Mouse (Mus musculus): ENCODE measurements at regions not wholly inside any gene's neighbourhood (a gene's known extent, or its start where the extent isn't known, plus 50 kb on each side); places are given as distances from the start of the nearest gene placed in this dataset.

DNA sequence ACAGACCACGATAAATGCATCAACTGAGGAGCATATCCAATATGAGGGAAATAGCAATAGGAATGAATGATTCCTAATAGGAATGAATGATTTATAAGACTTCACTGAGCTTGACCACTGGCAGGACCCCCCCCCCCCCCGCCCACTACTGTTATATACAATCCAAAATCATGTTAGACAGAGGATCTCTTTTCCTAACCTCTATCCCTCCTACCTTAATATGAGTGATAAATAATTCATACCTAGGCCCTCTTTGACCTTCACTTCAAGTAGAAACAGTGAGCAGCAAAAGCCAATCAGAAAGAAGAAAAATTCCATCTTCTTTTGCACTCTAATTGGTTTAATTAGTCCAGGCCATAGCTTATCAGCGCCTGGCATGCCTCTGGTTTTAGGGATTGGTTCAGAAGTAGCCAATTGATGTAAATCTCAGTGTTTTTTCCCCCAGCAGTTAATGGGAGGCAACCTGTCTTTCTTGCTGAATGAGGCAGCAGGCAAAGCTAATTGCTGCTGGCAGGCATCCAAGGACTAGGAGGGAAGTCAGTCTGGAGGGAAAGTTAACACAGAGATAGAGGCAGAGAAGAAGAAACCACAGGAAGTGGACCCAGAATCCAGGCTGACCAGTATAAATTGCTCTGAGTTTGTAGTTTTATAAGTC, 136.7 kb upstream of the Cxxc4 start:
- Histone ChIP-seq H3K9me3 (no peaks in the 10 kb centered on the region), H3K36me3 (no peaks in the 10 kb centered on the region), H3K9ac (no peak overlapping the region), H3K27ac (no peak overlapping the region), H3K4me2 (no peak overlapping the region), H3K4me3 (no peak overlapping the region), H3K27me3 (no peaks in the 10 kb centered on the region), H3K4me1 (no peaks in the 10 kb centered on the region)
- WGBS: 66% methylated on average over 3 of the region's 3 CpGs
- ATAC-seq (ENCODE audit: borderline replicate concordance, extremely low read depth, low FRiP score, low TSS enrichment): no peak

DNA sequence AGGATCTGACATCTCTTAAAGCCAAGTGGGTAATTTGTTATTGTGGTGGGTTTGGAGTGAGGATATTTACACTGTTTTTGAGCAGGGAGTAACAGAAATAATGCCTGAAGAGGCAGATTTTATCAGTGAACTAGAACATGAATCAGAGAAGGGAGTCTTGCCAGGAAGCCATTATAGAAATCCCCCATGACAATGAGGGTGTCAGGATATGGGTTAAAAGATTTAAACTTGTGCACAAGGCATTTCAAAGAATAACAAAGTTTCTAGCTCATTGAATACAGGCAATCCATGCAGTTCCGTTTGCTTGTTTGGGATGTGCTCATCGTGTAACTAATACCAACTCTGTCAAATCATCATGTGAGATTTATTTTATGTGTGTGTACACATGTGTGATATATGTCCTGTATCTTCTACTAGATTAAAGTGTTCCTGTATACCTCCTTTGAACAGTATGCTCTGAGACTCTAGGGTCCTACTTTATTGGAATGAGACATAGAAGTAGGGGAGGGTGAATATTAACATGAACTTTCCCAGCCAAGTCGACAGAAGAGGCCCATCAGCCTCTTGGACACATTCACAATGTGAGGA, 134.0 kb upstream of the Cxxc4 start:
- no peaks in the 10 kb centered on the region for H3K4me1 ChIP-seq
- no peak for ATAC-seq (ENCODE audit: borderline replicate concordance, extremely low read depth, low FRiP score, low TSS enrichment)
- H3K36me3 ChIP-seq: no peaks in the 10 kb centered on the region
- H3K4me2 ChIP-seq: no peak overlapping the region
- no peaks in the 10 kb centered on the region for H3K9me3 ChIP-seq
- H3K9ac ChIP-seq: no peak overlapping the region
- 51% methylated on average over 3 of the region's 3 CpGs for WGBS
- H3K27me3 ChIP-seq: no peaks in the 10 kb centered on the region
- no peak overlapping the region for H3K4me3 ChIP-seq
- H3K27ac ChIP-seq: no peak overlapping the region

DNA sequence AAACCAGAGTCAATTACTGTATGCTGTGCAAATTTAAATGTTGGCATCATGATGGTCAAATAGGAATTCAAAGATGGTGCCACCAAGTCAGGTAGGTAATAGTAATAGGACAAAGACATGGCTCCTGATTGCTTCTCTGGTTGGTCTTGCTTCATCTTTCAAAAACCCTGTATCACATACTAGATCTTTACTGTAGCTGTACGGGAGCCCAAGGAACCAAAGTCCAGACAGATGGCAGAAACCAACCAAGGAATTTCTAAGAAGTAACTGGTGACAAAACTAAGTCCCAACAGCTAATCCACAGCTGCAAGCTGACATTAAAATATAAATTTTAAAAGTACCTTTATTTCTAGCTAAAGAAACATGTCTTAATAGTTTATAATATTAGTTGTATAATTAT, 131.7 kb upstream of the Cxxc4 start:
- H3K27me3 ChIP-seq: no peaks in the 10 kb centered on the region
- H3K36me3 ChIP-seq: no peaks in the 10 kb centered on the region
- H3K4me3 ChIP-seq: no peak overlapping the region
- no peaks in the 10 kb centered on the region for H3K4me1 ChIP-seq
- 79% methylated on average over 1 of the region's 1 CpGs for WGBS
- no peak for ATAC-seq (ENCODE audit: borderline replicate concordance, extremely low read depth, low FRiP score, low TSS enrichment)
- no peak overlapping the region for H3K9ac ChIP-seq
- no peak overlapping the region for H3K4me2 ChIP-seq
- H3K9me3 ChIP-seq: no peaks in the 10 kb centered on the region
- H3K27ac ChIP-seq: no peak overlapping the region

DNA sequence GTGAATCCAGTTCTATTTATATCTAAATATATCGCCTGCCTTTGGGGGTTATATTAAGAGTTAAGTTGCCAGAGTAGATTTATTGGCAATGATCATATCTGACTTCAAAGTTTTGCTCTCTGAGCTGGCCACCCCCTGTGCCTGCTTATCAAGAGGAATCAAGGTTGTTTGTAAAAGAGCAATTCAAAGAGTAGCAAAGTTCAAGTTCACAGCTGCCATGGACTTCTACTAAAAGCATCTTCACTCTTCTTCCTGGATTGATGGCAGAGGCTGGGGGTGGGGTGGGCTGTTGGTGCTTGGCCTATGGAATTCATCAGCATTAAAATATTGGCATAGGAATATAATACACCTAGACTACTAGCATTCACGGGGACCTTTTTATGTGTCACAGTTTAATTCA, 131.2 kb upstream of the Cxxc4 start:
- no peak overlapping the region for H3K4me3 ChIP-seq
- WGBS: 70% methylated on average over 2 of the region's 2 CpGs
- H3K27me3 ChIP-seq: no peaks in the 10 kb centered on the region
- H3K4me2 ChIP-seq: no peak overlapping the region
- H3K36me3 ChIP-seq: no peaks in the 10 kb centered on the region
- no peaks in the 10 kb centered on the region for H3K4me1 ChIP-seq
- H3K9ac ChIP-seq: no peak overlapping the region
- no peak overlapping the region for H3K27ac ChIP-seq
- no peaks in the 10 kb centered on the region for H3K9me3 ChIP-seq
- no peak for ATAC-seq (ENCODE audit: borderline replicate concordance, extremely low read depth, low FRiP score, low TSS enrichment)

DNA sequence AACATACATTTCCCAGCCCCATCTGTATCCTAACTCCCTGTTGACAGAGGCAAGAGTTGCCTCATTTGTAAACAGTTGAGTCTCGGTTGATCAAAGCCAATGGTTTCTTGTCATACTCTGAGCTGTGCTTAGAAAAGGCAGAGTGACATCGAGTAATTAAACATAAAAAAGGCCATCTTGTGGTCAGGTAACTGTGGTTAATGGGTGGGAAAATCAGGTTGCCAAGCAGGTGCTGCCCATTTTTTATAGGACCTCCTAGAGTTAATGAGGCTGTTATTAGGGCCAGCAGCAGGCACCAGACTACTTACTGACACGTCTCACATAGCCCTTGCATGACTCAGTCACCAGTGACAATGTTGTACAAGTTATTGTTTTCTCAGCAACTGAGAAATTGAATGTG, 130.7 kb upstream of the Cxxc4 start:
- WGBS: 59% methylated on average over 3 of the region's 3 CpGs
- Histone ChIP-seq H3K4me2 (no peak overlapping the region), H3K36me3 (no peaks in the 10 kb centered on the region), H3K27me3 (no peaks in the 10 kb centered on the region), H3K9ac (no peak overlapping the region), H3K27ac (no peak overlapping the region), H3K9me3 (no peaks in the 10 kb centered on the region), H3K4me3 (no peak overlapping the region), H3K4me1 (no peaks in the 10 kb centered on the region)
- ATAC-seq (ENCODE audit: borderline replicate concordance, extremely low read depth, low FRiP score, low TSS enrichment): no peak

DNA sequence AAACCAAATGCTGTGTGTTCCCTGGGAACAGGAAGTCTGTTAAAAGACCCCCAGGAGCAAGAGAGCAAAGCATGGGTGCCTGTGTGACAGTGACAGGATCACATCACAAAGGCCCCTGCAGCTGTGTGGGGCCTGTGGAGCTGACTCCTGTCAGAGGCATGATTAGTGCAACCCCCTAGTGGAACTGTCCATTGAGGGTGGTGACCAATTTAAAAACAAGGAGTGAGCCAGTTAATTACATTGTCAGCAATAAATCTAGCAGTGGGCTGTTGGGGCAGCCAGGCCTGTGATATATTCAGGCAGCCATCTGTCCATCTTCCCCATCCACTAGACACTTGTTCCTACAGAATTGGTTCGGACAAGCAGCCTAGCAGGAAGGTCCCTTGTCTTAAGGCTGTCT, 121.8 kb upstream of the Cxxc4 start:
- Histone ChIP-seq H3K9me3 (no peaks in the 10 kb centered on the region), H3K9ac (no peak overlapping the region), H3K27me3 (no peaks in the 10 kb centered on the region), H3K4me2 (no peak overlapping the region), H3K4me3 (no peak overlapping the region), H3K27ac (no peak overlapping the region), H3K36me3 (no peaks in the 10 kb centered on the region), H3K4me1 (no peaks in the 10 kb centered on the region)
- WGBS: 67% methylated on average over 1 of the region's 1 CpGs
- ATAC-seq (ENCODE audit: borderline replicate concordance, extremely low read depth, low FRiP score, low TSS enrichment): no peak

DNA sequence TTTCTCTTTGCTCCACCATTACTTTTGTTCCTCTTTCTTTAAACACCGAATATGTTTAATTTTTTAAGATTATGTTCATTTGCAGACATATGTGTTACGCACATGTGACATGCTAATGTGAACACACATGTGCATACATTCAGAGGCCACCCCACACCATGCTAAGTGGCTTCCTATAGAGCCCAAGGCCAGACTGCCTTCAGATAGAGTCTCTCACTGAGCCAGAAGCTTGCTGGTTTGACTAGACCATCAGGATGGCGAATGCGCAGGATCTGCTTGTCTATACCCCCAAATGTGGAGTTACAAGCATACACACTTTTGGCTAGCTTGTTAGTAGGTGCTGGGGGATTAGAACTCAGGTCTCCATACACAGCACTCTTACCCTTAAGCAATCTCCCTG, 121.3 kb upstream of the Cxxc4 start:
- Histone ChIP-seq H3K27me3 (no peaks in the 10 kb centered on the region), H3K4me3 (no peak overlapping the region), H3K36me3 (no peaks in the 10 kb centered on the region), H3K9ac (no peak overlapping the region), H3K27ac (no peak overlapping the region), H3K9me3 (no peaks in the 10 kb centered on the region), H3K4me2 (no peak overlapping the region), H3K4me1 (no peaks in the 10 kb centered on the region)
- no peak for ATAC-seq (ENCODE audit: borderline replicate concordance, extremely low read depth, low FRiP score, low TSS enrichment)
- WGBS: 97% methylated on average over 4 of the region's 4 CpGs

DNA sequence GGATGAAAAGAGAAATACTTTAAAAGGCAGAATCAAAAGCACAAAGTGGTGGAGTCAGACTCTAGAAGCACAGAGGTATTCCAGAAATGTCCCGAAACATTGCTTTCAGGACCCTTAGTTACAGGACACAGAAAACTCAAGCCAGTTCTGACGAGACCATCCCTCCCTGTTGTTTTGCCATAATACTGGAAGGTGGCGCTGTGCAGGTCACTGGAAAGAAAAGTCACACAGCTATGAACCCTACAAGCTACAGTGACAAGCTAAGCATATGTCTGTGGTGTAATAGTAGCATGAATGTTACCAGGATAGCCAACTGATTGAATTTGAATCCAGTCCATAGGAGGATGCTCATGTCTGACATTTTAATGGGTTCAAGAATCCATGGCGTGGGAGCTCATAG, 117.4 kb upstream of the Cxxc4 start:
- no peaks in the 10 kb centered on the region for H3K4me1 ChIP-seq
- no peak overlapping the region for H3K9ac ChIP-seq
- no peaks in the 10 kb centered on the region for H3K27me3 ChIP-seq
- no peaks in the 10 kb centered on the region for H3K36me3 ChIP-seq
- no peak overlapping the region for H3K27ac ChIP-seq
- no peak for ATAC-seq (ENCODE audit: borderline replicate concordance, extremely low read depth, low FRiP score, low TSS enrichment)
- WGBS: 68% methylated on average over 4 of the region's 4 CpGs
- H3K9me3 ChIP-seq: no peaks in the 10 kb centered on the region
- no peak overlapping the region for H3K4me3 ChIP-seq
- H3K4me2 ChIP-seq: no peak overlapping the region

DNA sequence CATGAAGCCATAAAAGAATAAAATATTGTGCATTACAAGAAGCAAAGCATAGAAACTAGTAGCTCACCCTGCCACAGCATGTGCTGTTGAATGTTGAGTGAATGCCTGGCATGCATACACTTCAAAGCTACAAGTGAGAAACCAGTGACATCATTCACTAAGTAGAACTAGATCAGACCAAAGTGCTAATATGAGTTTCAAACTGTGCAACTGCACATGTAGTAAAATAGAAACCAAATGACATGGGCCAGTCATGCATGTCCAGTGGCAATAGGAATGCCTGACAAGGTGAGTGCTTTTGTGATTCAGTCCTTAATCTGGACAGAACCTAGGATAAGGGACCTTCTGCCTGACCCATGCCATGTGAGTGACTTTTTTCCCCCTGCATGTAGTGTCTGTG, 111.3 kb upstream of the Cxxc4 start:
- H3K9ac ChIP-seq: no peak overlapping the region
- no peaks in the 10 kb centered on the region for H3K9me3 ChIP-seq
- no peak overlapping the region for H3K27ac ChIP-seq
- no peak overlapping the region for H3K4me2 ChIP-seq
- no peak for ATAC-seq (ENCODE audit: borderline replicate concordance, extremely low read depth, low FRiP score, low TSS enrichment)
- no peaks in the 10 kb centered on the region for H3K27me3 ChIP-seq
- H3K4me1 ChIP-seq: no peaks in the 10 kb centered on the region
- no peaks in the 10 kb centered on the region for H3K36me3 ChIP-seq
- no peak overlapping the region for H3K4me3 ChIP-seq

DNA sequence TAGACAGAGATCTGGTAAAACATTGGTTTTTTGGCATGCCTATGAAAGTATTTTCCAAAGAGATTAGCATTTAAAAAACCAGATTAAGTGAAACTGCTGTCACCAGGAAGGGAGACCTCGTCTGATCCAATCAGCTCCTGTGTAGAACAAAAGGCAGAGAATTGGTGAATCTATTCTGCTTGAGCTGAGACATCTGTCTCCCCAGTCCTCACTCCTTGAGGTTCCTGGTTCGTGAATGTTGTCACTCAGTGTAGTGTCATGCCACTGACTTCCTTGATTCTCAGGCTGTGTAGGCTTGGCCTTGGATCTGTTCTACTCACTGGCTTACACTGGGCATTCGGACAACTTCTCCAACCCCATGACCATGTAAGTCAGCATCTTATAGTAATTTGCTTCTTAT, 105.9 kb upstream of the Cxxc4 start:
- Histone ChIP-seq H3K9ac (no peak overlapping the region), H3K9me3 (no peaks in the 10 kb centered on the region), H3K27ac (no peak overlapping the region), H3K4me2 (no peak overlapping the region), H3K36me3 (no peaks in the 10 kb centered on the region), H3K4me3 (no peak overlapping the region), H3K4me1 (no peaks in the 10 kb centered on the region), H3K27me3 (no peaks in the 10 kb centered on the region)
- ATAC-seq (ENCODE audit: borderline replicate concordance, extremely low read depth, low FRiP score, low TSS enrichment): no peak
- WGBS: 55% methylated on average over 3 of the region's 3 CpGs

DNA sequence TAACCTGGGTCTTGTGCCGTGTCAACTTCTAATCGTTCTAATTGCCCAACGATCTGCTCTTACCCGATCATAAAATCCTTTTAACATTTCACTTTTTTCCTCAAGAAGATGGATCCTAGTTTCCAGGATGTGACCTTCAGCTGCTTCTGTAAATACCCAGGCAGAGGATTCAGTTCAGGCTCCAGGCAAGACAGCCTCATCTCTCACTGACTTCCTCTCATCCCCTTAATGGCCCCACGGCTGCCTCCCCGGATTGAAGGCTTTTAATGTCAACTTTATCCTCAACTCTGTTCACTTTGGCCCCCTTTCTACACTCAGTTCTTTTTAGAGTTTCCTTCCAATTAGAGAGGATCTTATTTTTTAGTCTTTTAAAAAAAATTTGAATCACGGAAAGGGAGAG, 91.0 kb upstream of the Cxxc4 start:
- ATAC-seq (ENCODE audit: borderline replicate concordance, extremely low read depth, low FRiP score, low TSS enrichment): no peak
- 0 out of 2 replicates have a peak, but pooled peaks cover 7% of the 10 kb centered on the region for H3K4me1 ChIP-seq
- H3K4me2 ChIP-seq: 0 out of 2 replicates have a peak overlapping the region, but pooled peaks have one; percentile 16
- H3K27ac ChIP-seq: no peak overlapping the region
- H3K9ac ChIP-seq: no peak overlapping the region
- no peaks in the 10 kb centered on the region for H3K36me3 ChIP-seq
- H3K4me3 ChIP-seq: no peak overlapping the region
- 20% methylated on average over 7 of the region's 7 CpGs for WGBS
- no peaks in the 10 kb centered on the region for H3K27me3 ChIP-seq
- no peaks in the 10 kb centered on the region for H3K9me3 ChIP-seq

DNA sequence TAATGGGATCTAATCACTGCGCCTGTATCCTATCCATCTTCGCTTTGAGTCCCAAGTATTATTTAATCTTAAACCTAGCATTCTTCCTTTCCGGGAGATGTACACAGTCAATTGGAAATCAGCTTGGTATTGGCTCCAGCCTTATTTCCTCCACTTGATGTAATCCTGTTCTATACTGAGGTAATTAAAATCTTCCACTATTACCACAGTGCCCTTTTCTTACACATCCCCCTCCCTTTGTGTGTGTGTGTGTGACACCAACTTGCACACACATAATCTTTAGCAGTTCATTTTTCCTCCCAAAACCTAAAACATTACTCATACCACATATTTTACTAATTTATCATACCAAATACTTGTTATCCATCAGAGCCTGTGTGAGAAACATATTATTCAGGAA, 90.3 kb upstream of the Cxxc4 start:
- 88% methylated on average over 3 of the region's 3 CpGs for WGBS
- ATAC-seq (ENCODE audit: borderline replicate concordance, extremely low read depth, low FRiP score, low TSS enrichment): no peak
- no peaks in the 10 kb centered on the region for H3K27me3 ChIP-seq
- no peak overlapping the region for H3K27ac ChIP-seq
- no peaks in the 10 kb centered on the region for H3K36me3 ChIP-seq
- H3K4me2 ChIP-seq: no peak overlapping the region
- H3K4me3 ChIP-seq: no peak overlapping the region
- no peak overlapping the region for H3K9ac ChIP-seq
- 0 out of 2 replicates have a peak, but pooled peaks cover 7% of the 10 kb centered on the region for H3K4me1 ChIP-seq
- no peaks in the 10 kb centered on the region for H3K9me3 ChIP-seq

Measured in lung, embryonic 15.5 days (tissue).